Mouse (Mus musculus) layer of hippocampus, adult 18-20 months (tissue): Measurements from ENCODE around the gene Abi3. TPM values are rescaled to one million over a fixed set of nuclear protein-coding genes. Genes with fewer than 3 reads are reported as not detected.
A peak's percentile ranks its signal among the peaks of the same experiment; 100 is the strongest.

Source experiments
- DNase-seq, 2 experiments: peaks; one replicate each; pipeline ENCODE4 v3.0.0; 2022; ENCODE audit warnings: low spot score in 2 of 2
- total RNA-seq, 2 experiments: library from RNA; stranded (reverse); gene quantifications; 2 replicates each; pipeline ENCODE4 v1.2.3; 2021

Gene Abi3
- total RNA-seq, 2 experiments from 2014 or later, result 6.1 to 6.6 TPM

DNA sequence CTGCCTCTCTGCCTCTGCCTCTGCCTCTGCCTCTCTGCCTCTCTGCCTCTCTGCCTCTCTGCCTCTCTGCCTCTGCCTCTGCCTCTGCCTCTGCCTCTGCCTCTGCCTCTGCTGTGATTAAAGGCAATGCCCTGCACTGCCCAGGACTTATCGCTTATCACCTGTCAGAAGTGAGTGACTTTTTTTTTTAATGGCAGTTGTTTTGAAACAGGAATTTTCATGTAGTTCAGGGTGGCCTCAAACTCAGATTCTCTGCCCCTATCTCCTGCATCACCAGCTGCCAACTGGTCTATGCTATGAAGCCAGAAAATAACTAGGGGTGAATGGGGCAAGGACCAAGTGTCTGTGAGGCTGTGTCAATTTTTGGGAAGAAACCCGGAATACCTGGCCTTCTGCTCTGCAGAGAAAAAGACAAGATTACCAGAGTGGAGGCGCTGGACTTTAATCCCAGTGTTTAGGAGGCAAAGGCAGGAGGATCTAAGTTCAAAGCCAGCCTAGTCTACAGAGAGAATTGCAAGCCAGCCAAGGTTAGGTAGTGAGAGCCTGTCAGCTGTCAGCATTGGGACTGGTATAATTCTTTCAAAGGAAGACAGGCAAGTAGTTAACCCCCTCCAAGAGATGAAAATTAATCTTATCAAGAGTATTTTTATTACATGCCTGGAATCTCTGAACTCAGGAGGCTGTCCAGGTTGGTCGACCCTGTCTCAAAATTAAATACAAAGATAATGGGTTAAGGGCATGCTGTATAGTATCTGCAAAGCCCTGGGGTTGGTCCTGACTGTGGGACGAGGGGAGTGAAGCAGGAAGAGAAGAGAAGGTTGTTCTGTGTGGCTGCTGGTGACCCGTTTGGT, 15.7 kb downstream of the Abi3 start:
- DNase-seq, result no peak

DNA sequence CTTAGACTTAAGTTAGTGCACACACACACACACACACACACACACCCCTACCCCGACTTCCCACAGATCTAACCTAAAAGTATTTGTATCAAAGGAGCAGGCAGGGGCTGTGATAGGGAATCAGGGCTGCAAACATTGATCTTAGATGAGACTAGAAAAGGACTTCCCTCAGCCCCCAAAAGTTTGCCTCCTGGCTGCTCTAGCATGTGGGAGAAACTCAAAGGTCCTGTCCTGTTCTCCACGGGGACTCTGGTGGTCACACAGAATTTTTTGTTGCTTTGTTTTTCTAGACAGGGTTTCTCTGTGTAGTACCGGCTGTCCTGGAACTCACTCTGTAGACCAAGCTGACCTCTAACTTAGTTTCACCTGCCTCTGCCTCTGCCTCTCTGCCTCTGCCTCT, 16.7 kb downstream of the Abi3 start:
- DNase-seq, result no peak

- peak; percentile 41 to 50 for DNase-seq
Observed at GRCm38 (mm10) chr11:95824877-95825243, 17.4 kb downstream of the Abi3 start.

DNA sequence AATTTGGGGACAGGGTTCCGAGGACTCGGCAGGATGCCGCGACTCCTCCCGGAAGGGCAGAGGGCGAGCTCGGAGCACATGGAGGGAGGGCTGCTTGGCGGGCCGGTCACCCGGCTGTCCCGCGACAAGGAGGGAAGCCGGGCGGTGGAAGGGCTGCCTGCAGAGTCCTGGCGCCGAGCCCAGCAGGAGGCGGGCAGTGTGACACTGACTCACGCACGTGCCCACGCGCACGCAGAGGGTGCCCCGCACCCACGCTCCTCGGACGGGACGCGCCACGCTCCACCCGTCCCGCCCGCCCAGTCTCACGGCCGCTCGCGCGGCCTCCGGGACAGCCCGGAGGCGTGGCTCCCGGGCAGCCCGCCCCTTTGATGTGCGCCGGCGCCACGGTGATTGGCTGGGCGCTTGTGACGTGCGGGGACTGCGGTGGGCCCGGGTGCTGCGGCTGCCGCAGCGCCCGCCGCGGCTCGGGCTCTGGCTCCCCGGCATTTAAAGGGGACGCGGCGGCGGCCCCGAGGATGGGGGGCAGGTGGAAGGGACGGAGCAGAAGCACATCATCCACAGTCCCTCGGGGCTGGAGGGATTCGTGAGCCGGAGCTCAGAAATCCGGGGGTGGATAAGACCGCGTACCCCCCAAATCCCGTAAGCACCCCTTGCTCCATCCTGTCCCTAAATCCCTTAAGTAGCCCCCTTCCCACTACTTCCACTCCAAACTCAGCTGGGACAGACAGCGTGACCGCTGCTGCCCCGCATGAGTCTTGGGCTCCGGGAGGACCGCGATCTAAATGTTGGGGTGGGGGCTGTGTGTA, 18.0 kb downstream of the Abi3 start, which contains the start of gene Phospho1:
TSS of gene Phospho1 (plus strand) at position 429 of the 806 bp plus-strand sequence.
- DNase-seq, result peak; percentile 85 to 90

GRCm38 (mm10) chr11:95822437-95822836, 19.8 kb downstream of the Abi3 start:
- no peak for DNase-seq

DNA sequence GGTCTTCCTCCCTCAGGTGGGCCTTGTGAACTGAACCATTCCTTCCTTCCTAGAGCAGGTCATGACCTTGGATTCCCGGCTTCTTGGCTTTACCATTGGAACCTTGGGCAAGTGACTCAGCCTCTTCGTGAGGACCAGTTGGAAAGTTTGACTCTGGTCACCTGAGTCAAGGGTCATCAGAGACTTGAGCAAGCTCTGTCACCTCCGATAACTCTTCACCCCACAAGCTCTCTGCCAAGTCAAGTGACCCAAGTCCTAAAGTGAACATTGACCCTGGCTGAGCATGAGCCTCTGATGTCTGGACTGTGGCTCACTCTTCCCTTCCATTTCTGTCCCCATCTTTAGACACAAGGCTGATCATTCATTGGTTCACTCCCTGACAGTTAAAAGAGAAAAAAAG, 20.8 kb downstream of the Abi3 start:
- DNase-seq, result no peak

- DNase-seq, result no peak
Observed at GRCm38 (mm10) chr11:95819138-95819537, 23.1 kb downstream of the Abi3 start.

DNA sequence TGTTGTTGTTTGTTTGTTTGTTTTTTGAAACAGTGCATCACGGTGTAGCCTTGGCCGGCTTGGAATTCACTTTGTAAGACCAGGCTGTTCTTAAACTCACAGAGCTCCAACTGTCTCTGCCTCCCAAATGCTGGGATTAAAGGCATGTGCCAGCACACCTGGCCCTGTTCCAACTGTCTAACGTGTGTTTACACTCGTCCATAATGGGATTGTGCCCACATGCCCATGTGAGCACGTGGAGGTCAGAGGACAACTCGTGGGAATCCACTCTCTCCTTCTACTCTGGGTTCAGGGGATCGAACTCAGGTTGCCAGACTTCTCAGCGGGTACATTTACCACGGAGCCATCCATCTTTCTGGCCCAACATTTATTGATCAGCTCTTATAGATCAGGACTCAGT, 26.9 kb downstream of the Abi3 start:
- no peak for DNase-seq

- no peak for DNase-seq
Observed at GRCm38 (mm10) chr11:95814857-95815256, 27.4 kb downstream of the Abi3 start.

DNA sequence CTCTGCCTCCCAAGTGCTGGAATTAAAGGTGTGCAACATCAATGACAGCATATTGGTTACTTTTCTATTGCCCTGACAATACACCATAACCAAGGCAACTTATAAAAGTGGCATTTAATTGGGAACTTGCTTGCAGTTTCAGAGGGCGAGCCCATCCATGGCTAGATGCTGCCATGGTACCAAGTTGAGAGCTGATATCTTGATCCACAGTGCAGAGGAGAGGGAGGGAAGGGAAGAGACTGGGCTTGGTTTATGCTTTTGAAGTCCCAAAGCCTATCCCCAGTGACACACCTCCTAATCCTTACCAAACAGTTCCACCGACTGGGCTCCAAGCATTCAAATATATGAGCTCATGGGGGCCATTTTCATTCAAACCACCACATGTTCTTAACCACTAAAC, 28.2 kb downstream of the Abi3 start:
- DNase-seq, result no peak

- DNase-seq, result peak in 1 of 2 experiments; percentile 42
Observed at GRCm38 (mm10) chr11:95812224-95812623, 30.1 kb downstream of the Abi3 start.

- no peak for DNase-seq
Observed at GRCm38 (mm10) chr11:95811741-95812140, 30.5 kb downstream of the Abi3 start.

- no peak for DNase-seq
Observed at GRCm38 (mm10) chr11:95810828-95811227, 31.4 kb downstream of the Abi3 start.

GRCm38 (mm10) chr11:95809603-95810002, 32.7 kb downstream of the Abi3 start:
- DNase-seq, result no peak

- no peak for DNase-seq
Observed at GRCm38 (mm10) chr11:95808448-95809011, 33.7 kb downstream of the Abi3 start.

DNA sequence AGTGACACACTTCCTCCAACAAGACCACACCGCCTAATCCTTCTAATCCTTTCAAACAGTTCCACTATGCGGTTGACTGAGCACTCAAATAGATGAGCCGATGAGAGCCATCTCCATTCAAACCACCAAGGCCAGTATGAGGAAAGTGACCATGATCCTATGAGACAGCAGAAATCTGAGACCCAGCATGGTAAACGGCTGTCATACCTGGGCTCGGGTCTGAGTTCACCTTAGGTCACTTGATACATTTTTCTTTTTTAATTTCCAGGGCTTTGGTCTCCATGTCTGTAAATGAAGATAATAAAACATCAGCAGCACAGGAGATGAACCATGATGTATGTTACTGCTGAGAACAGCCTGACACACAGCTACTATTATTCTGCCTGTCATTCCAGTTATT, 34.4 kb downstream of the Abi3 start:
- no peak for DNase-seq

DNA sequence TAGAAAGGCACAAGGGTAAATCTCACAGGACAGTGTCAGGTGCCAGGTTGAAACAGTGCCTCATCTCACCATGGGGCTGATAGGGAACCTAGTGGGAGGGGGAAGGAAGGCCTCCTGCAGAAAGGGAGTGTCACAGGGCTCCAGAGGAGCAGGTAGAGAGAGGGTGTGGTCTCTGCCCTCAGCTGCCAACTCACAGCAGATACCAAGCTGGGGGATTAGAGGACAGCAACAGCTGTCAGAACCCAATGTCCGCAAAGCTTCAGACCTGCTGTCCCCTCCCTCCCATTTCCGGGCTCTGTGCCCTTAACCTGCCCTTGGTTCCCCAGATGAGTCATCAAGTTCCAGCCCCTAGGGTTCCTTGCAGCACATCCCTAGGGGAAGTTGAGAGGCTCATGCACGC, 36.7 kb downstream of the Abi3 start:
- no peak for DNase-seq

- DNase-seq, result no peak
Observed at GRCm38 (mm10) chr11:95805010-95805409, 37.3 kb downstream of the Abi3 start.

- DNase-seq, result no peak
Observed at GRCm38 (mm10) chr11:95795582-95795981, 46.7 kb downstream of the Abi3 start.

DNA sequence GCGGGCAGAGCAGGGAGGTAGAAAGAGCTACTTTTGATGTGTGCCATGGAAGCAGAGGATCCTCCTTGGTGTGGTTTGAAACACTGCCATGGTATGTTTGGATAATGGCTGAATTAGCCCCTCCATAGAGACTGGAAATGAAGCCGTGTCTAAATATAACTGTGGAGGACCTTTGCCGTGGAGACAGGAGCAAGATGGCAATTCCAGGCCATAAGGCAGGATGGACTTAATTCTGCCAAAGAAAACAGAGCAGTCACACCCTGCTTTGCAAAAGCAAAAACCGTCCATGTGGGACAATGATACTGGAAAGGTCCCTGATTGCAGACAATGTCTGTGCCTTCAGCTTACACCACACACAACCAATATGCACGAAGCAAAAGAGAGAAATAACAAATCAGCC, 48.1 kb downstream of the Abi3 start:
- DNase-seq, result no peak

DNA sequence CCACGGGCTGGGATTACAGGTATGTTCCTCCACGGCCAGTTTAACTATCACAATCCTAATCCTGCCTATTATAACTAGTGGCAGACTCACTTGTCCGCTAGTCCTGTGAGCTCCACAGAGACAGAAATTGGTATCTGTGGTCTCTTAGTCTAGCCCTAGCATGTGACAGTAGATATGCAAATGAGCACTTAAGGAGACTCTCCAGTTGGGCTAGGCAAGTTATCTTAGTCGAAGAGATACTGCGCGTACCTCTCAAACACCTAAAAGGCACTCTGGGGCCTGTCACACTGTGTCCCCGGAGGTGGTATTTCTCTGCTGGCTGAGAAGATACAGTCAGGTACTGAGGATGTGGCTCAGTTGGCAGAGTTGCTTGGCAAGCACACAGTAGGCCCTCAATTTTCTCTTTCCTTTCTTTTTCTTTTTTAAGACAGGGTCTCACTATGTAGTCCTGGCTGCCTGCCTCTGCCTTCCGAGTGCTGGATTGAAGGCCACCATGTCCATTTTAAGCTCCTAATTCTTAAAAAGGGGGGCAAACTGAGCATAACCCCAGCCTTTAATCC, 49.2 kb downstream of the Abi3 start:
- no peak for DNase-seq

- peak; percentile 76 to 83 for DNase-seq
Observed at GRCm38 (mm10) chr11:95791787-95792186, 50.5 kb downstream of the Abi3 start.
